Mouse (Mus musculus): ENCODE results near the gene Bcl9. TPM values are rescaled to one million over a fixed set of nuclear protein-coding genes. Genes with fewer than 3 reads are reported as not detected.

Gene Bcl9
- polyA plus RNA-seq, 1 experiment from 2014 or later: 37.5 TPM

DNA sequence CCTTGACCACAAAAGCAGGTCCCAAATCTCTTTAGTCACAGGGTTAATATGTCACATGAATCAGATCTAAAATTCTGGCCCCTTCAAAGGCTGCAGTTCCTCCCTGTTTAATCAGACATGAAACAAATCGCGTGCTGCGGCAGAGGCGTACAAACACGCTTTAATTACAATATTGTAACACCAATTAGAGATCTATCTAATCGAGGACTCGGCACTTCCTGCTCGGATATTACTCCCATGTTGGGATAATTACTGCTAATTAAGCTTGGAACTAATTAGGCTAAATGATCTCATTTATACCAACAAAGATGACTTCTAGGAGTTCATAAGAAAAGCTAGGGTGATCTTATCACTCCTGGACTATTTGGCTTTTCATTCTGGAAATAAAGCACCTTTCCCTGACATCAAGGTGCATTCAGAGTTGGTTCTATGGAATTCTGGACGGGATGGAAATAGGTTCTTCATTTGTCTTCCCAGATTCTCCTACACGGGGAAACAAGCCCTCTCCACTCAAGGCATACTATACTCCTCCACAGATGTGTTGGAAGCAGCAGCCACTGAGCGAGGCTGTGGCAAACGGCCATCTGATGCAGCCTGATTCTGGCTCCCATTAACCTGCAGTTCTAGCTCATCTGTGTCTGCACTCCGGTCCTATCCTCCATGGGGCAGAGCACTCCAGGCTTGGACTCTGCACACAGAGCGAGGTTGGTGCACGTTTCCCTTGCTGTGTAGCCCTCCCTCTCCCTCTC lies 31.9 kb downstream of the Bcl9 start:
- POLR2A ChIA-PET: no interaction called here
- H3K27me3 ChIP-seq: no peaks in the 10 kb centered on the region
- no peak for ATAC-seq
- CTCF ChIA-PET: interaction anchor here (0.8 to 1.5 kb wide), 4 partner anchors 13 to 73 kb away, joined by 3 to 5 read pairs (median 4); no protein-coding TSS in a partner anchor
- no peak for DNase-seq (ENCODE audit: low read depth, low spot score)
- in situ Hi-C loops (cut with MboI; ENCODE audit: low pct_unique_long_range_greater_than_20kb): no loop called here
- no peak for TF ChIP-seq CTCF (IDR thresholded peaks at IDR 0.05)

DNA sequence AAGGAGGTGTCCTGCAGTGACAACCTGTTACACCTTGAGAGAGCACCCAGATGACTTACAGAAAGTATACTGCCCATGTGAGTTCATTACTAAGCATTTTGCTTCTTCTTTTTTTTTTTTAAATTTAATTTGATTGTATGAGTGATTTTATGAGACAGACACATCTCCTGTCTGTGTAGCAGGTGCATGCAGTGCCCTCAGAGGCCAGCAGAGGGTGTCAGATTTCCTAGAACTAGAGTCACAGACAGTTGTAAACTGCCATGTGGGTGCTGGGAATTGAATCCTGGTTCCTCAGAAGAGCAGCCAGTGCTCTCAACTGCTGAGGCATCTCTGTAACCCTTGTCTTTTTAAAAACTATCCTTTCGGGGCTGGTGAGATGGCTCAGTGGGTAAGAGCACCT lies 35.5 kb downstream of the Bcl9 start:
- ATAC-seq: no peak
- CTCF ChIA-PET: no interaction called here
- peak; percentile 57 for TF ChIP-seq CTCF (IDR thresholded peaks at IDR 0.05)
- H3K27me3 ChIP-seq: no peaks in the 10 kb centered on the region
- POLR2A ChIA-PET: no interaction called here
- no peak for DNase-seq (ENCODE audit: low read depth, low spot score)
- in situ Hi-C loops (cut with MboI; ENCODE audit: low pct_unique_long_range_greater_than_20kb): no loop called here

DNA sequence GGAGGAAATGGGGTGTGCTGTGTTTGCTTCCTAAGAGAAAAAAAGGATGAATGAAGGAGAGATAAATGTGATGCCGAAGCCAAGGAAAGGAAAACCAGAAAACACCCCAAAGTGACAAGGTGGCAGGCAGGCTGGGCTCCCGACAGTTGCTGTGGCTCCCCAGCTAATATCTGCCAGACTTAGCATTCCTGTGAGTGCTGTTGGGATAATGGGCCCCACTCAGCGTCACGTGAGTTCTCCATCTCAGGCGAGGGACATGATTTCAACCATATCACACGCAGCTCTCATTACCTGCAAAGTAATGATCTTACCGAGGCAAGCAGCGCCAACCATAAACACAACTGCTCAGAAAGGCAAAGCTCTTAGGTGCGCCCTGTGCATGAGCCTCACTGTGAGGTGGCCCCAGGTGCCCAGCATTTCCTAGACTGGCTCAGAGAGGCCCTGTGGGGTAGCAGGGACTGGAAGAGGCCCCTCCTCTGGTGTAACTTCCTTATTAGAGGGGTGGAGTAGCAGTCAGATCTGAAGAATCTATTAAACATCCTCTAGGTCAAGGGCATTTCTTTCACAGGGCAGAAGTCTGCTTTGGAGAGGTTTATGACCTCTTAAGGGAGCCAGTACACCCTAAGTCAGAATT lies 41.9 kb downstream of the Bcl9 start:
- DNase-seq (ENCODE audit: low read depth, low spot score): no peak
- CTCF ChIA-PET: interaction anchor here (1.2 to 1.4 kb wide), 2 partner anchors 11 to 15 kb away, joined by 3 to 4 read pairs; no protein-coding TSS in a partner anchor
- ATAC-seq: no peak
- H3K27me3 ChIP-seq: no peaks in the 10 kb centered on the region
- POLR2A ChIA-PET: no interaction called here
- no peak for TF ChIP-seq CTCF (IDR thresholded peaks at IDR 0.05)
- in situ Hi-C loops (cut with MboI; ENCODE audit: low pct_unique_long_range_greater_than_20kb): no loop called here

DNA sequence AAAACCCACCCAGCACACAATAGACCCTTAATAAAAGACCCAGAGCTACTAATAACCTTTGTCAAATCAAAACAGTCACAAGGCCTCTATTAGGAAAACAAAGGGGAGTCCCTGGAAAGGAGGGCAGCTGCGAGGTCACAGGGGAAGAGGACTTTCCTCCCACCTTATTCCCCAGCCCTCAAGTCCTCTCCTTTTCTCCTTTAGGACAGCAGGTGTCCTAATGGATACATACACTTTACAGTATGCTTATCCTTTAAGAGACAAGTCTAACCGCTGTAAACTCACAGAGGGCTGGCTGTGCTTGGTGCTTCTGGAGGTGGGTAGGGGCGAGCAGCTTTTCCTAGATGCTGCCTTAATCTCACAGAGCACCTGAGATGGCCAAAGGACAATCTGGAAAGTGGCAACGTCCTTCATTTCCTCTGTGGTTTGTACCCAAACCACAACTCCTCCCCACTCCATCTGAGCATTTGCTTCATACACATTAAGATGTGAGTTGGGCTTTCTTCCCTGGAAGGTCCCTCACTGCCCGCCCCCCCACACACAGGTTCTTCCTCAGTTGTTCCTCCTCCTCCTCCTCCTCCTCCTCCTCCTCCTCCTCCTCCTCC lies 42.8 kb downstream of the Bcl9 start:
- no peak for TF ChIP-seq CTCF (IDR thresholded peaks at IDR 0.05)
- CTCF ChIA-PET: interaction anchor here (1.0 to 1.4 kb wide), 3 partner anchors 10 to 89 kb away, joined by 3 to 4 read pairs (median 3); no protein-coding TSS in a partner anchor
- in situ Hi-C loops (cut with MboI; ENCODE audit: low pct_unique_long_range_greater_than_20kb): no loop called here
- H3K27me3 ChIP-seq: no peaks in the 10 kb centered on the region
- POLR2A ChIA-PET: no interaction called here
- DNase-seq (ENCODE audit: low read depth, low spot score) (no peak), ATAC-seq (no peak)

DNA sequence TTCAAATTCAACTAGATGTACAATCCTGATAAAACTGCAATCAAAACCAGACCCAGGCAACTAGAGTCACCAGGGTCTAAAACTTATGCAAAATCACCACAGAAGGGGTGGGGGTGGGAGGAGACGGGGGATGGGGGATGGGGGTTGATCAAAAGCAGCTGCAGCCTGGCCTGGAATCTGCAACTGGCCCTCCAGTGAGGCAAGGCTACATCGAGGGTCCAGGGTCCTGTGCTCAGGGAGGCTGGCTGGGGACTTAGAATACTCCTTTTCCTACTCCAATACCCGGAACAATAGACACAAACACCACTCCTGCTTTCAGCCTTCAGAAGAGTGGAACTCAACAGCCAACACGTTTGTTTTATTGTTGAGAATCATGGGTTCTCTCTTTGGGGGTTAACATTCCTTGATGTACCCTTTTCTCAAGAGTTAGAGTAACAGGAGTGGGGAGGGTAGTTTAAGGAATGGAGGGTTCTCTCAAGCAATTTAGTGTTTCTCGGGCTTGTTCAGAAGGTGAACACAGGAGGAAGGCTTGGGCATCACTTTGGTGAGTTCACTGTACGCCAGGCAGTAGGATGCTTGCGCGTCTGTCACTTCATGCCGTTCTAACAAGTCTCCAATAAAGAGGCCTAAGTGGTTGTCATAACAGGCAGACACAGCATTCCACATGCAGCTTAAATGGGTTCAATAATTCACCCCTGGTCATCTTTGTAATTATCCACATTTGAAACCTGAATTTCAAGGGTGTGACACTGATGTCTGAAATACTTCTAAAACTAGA lies 43.7 kb downstream of the Bcl9 start:
- CTCF ChIA-PET: interaction anchor here (1.0 to 1.4 kb wide), 3 partner anchors 9 to 88 kb away, joined by 3 to 4 read pairs (median 3); no protein-coding TSS in a partner anchor
- DNase-seq (ENCODE audit: low read depth, low spot score): no peak
- POLR2A ChIA-PET: interaction anchor here (0.9 kb wide), 1 partner anchor 10 kb away, joined by 3 read pairs; no protein-coding TSS in a partner anchor
- no peak for ATAC-seq
- no peak for TF ChIP-seq CTCF (IDR thresholded peaks at IDR 0.05)
- in situ Hi-C loops (cut with MboI; ENCODE audit: low pct_unique_long_range_greater_than_20kb): no loop called here
- no peaks in the 10 kb centered on the region for H3K27me3 ChIP-seq

DNA sequence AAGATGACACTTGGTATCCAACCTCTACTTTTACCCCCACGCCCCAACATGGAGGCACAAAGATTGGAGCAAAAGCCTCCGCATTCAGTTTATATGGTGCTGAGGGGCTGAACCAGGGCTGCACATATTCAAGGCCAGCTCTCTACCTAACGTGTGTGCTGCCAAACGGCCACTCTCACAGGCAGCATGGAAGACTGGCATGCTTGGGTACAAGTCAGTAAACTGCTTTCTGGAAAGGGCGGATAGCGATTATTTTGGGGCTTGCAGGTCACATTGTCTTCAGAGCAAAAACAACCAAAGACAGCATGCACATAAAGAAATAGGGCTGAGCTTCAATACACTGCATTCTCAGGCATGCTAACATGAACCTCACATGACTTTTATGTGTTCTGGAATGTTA lies 44.8 kb downstream of the Bcl9 start:
- ChIA-PET POLR2A (no interaction called here), CTCF (interaction anchor here (1.1 to 2.0 kb wide), 5 partner anchors 10 to 17 kb away, joined by 3 to 7 read pairs (median 5); no protein-coding TSS in a partner anchor)
- no peaks in the 10 kb centered on the region for H3K27me3 ChIP-seq
- TF ChIP-seq CTCF (IDR thresholded peaks at IDR 0.05): no peak
- ATAC-seq (no peak), DNase-seq (ENCODE audit: low read depth, low spot score) (no peak)
- in situ Hi-C loops (cut with MboI; ENCODE audit: low pct_unique_long_range_greater_than_20kb): no loop called here

DNA sequence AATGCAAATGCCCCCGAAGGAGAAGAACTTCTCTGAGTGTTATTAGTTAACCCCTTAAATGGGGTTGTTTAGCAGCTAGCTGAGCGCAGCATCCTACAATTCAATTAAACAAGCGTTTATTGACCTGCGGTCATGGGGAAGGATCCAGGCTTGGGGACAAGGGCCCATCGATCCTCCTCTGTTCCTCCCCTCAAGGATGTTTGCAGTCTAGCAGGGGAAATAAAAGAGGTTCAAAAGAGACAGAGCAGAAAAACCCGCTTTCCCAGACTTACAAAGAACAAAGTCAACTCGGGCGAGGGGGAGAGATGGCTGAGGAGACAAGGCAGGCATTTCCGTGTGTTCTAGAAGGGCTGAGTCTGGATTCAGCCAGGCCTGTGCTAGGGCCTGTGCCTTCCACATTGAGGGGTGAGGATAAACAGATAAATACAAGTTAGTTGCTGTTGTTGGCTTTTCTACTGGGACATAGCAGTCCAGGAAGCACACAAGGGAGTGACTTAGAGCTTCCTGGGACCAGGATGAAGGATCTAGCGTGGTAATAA lies 55.0 kb downstream of the Bcl9 start:
- ChIA-PET CTCF (interaction anchor here (1.2 kb wide), 2 partner anchors 10 to 44 kb away, joined by 3 to 7 read pairs; no protein-coding TSS in a partner anchor), POLR2A (no interaction called here)
- in situ Hi-C loops (cut with MboI; ENCODE audit: low pct_unique_long_range_greater_than_20kb): no loop called here
- TF ChIP-seq CTCF (IDR thresholded peaks at IDR 0.05): no peak
- ATAC-seq (no peak), DNase-seq (ENCODE audit: low read depth, low spot score) (no peak)
- no peaks in the 10 kb centered on the region for H3K27me3 ChIP-seq

DNA sequence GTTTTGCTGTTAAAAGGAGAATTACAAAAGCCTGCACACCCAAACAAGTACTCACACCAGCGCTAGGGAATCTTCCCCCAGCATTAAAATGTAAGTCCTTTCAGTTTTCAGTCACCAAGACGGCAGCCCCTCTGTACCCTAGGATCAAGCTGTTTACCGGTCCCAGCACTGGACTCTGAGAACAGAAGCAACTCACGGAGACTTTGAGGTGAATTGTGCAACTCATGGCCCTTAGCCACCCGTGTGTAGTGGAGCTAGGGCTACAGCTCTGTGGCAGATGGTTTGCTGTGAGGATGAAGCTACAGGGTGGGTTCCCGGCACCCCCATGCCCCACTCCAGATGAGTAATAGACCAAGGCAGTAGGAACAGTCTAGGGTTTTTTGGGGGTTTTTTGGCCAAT lies 55.9 kb downstream of the Bcl9 start:
- no peaks in the 10 kb centered on the region for H3K27me3 ChIP-seq
- no peak for TF ChIP-seq CTCF (IDR thresholded peaks at IDR 0.05)
- no peak for DNase-seq (ENCODE audit: low read depth, low spot score)
- POLR2A ChIA-PET: no interaction called here
- ATAC-seq: no peak
- in situ Hi-C loops (cut with MboI; ENCODE audit: low pct_unique_long_range_greater_than_20kb): no loop called here
- CTCF ChIA-PET: interaction anchor here (0.8 to 1.5 kb wide), 5 partner anchors 9 to 44 kb away, joined by 3 to 4 read pairs (median 3); no protein-coding TSS in a partner anchor

DNA sequence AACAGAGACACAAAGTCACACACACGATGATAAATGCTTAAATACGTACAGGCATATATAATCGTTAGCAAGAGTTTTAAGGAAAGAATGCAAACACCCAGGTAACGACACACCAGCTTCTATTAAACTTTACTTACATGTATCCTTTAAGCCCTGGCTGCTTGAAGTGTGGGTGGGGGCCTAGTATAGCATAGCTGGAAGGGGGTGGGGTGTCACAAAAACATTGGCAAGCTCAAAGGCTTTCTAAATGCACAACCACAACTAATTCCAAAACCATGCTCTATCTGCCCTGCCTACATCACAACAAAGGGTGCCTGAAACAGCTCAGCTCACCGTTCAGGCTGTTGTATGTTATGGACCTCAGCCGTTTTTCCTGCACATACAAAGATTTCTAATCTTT lies 57.9 kb downstream of the Bcl9 start:
- in situ Hi-C loops (cut with MboI; ENCODE audit: low pct_unique_long_range_greater_than_20kb): no loop called here
- TF ChIP-seq CTCF (IDR thresholded peaks at IDR 0.05): no peak
- DNase-seq (ENCODE audit: low read depth, low spot score) (no peak), ATAC-seq (no peak)
- ChIA-PET CTCF (no interaction called here), POLR2A (no interaction called here)
- no peaks in the 10 kb centered on the region for H3K27me3 ChIP-seq

DNA sequence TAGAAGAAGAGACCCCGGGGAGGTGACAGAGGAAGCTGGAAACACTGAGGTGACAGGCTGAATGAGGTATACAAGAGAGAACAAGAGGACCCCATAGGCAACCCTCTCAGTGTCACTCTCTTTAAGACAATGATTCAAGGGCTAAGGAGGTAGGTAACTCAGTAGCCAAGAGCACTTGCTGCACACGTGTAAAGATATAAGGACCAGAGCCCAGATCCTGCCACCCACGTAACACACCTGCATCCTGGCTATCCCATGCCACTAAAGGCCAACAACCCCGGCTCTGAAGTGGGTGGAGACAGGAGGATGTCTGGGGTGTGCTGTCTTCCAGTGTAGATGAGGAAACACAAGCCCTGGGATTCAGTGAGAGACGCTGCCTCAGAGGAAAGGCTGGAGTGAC lies 58.4 kb downstream of the Bcl9 start:
- POLR2A ChIA-PET: no interaction called here
- no peak for DNase-seq (ENCODE audit: low read depth, low spot score)
- H3K27me3 ChIP-seq: no peaks in the 10 kb centered on the region
- no peak for ATAC-seq
- no peak for TF ChIP-seq CTCF (IDR thresholded peaks at IDR 0.05)
- CTCF ChIA-PET: no interaction called here
- in situ Hi-C loops (cut with MboI; ENCODE audit: low pct_unique_long_range_greater_than_20kb): no loop called here
